Mouse (Mus musculus) midbrain, embryonic 15.5 days (tissue): ENCODE data around the gene Timp2. TPM values are rescaled to one million over a fixed set of nuclear protein-coding genes. Genes with fewer than 3 reads are reported as not detected.
"Not testable (repeated sequence)": the region's sequence is repeated elsewhere in the genome, so short reads cannot be mapped to it uniquely, and the experiment has no call there.

Source experiments
- ATAC-seq: fragments of 200-750 bp; cut with Nextera tagmentation; replicated peaks from 2 replicates; pipeline ENCODE4 v1.8.0; 2017; ENCODE audit warnings: moderate TSS enrichment
- H3K27ac ChIP-seq: fragments of 300-500 bp; sonication (generic); 2 replicates; pipeline ENCODE4 v1.5.1; 2015; ENCODE audit warnings: mild to moderate bottlenecking, inconsistent platforms
- H3K27me3 ChIP-seq: fragments of 300-500 bp; sonication (generic); replicated peaks from 2 replicates; pipeline ENCODE4 v1.6.1; 2015; ENCODE audit warnings: inconsistent platforms
- H3K36me3 ChIP-seq: fragments of 300-500 bp; sonication (generic); replicated peaks from 2 replicates; pipeline ENCODE4 v1.6.1; 2015; ENCODE audit warnings: inconsistent platforms
- H3K4me1 ChIP-seq: fragments of 300-500 bp; sonication (generic); 2 replicates; pipeline ENCODE4 v1.6.1; 2015; ENCODE audit warnings: inconsistent platforms
- H3K4me2 ChIP-seq: fragments of 300-500 bp; sonication (generic); 2 replicates; pipeline ENCODE4 v1.6.1; 2015; ENCODE audit warnings: inconsistent platforms, mild to moderate bottlenecking, moderate library complexity
- H3K4me3 ChIP-seq: fragments of 300-500 bp; sonication (generic); 2 replicates; pipeline ENCODE4 v1.5.1; 2015; ENCODE audit warnings: mild to moderate bottlenecking, inconsistent platforms
- H3K9ac ChIP-seq: fragments of 300-500 bp; sonication (generic); 2 replicates; pipeline ENCODE4 v1.6.1; 2015; ENCODE audit warnings: mild to moderate bottlenecking, inconsistent platforms
- H3K9me3 ChIP-seq: fragments of 300-500 bp; sonication (generic); 2 replicates; pipeline ENCODE4 v1.6.1; 2016; ENCODE audit warnings: inconsistent platforms
- WGBS: fragments of 180-500 bp; shearing (Covaris S2); methylation state at CpG from one replicate; pipeline ENCODE4 v1.1.7; 2015; ENCODE audit warnings: mixed read lengths; 5-methylcytosine and 5-hydroxymethylcytosine counted together
- polyA plus RNA-seq: library from polyadenylated mRNA; unstranded; fragments of >200 nt; fragmentation: Nextera tagmentation; extraction: Ambion mirVana; gene quantifications from 2 replicates; pipeline ENCODE4 v1.2.1, GENCODE M21; 2015

Gene Timp2
- polyA plus RNA-seq, result 83.4 and 83.6 TPM in 2 replicates

- no peaks in the 10 kb centered on the region for H3K9me3 ChIP-seq
- 32% methylated on average over 6 of the region's 6 CpGs for WGBS
- no peaks in the 10 kb centered on the region for H3K36me3 ChIP-seq
- no peak; the same call in 1 of the 2 replicates for ATAC-seq
- no peaks in the 10 kb centered on the region for H3K27me3 ChIP-seq
- H3K9ac ChIP-seq, result peak within 1 kb of the TSS; percentile 76
- H3K4me2 ChIP-seq, result peak within 1 kb of the TSS; percentile 88
- peak within 1 kb of the TSS; percentile 92 for H3K27ac ChIP-seq
- peak within 1 kb of the TSS; percentile 85 for H3K4me3 ChIP-seq
- peaks cover 35% of the 10 kb centered on the region for H3K4me1 ChIP-seq
Measured at GRCm38 (mm10) chr11:118355640-118356039, at the start of gene Timp2. Timp2 (minus strand) TSS chr11:118355740.

- Histone ChIP-seq H3K9ac (no peak overlapping the region), H3K4me1 (no peaks in the 10 kb centered on the region), H3K9me3 (no peaks in the 10 kb centered on the region), H3K27ac (no peak overlapping the region), H3K36me3 (peaks cover 15% of the 10 kb centered on the region), H3K4me2 (no peak overlapping the region), H3K4me3 (no peak overlapping the region), H3K27me3 (no peaks in the 10 kb centered on the region)
- 93% methylated on average over 8 of the region's 8 CpGs for WGBS
- ATAC-seq, result no peak
Measured at GRCm38 (mm10) chr11:118405311-118405710, 49.8 kb upstream of the Timp2 start.

- no peak overlapping the region for H3K27ac ChIP-seq
- H3K4me3 ChIP-seq, result no peak overlapping the region
- H3K9ac ChIP-seq, result no peak overlapping the region
- WGBS, result 68% methylated on average over 6 of the region's 6 CpGs
- H3K27me3 ChIP-seq, result no peaks in the 10 kb centered on the region
- ATAC-seq, result no peak
- peaks cover 15% of the 10 kb centered on the region; the same call in 1 of the 2 replicates for H3K36me3 ChIP-seq
- H3K9me3 ChIP-seq, result no peaks in the 10 kb centered on the region
- no peaks in the 10 kb centered on the region for H3K4me1 ChIP-seq
- H3K4me2 ChIP-seq, result no peak overlapping the region
Measured at GRCm38 (mm10) chr11:118403951-118404899, 48.7 kb upstream of the Timp2 start.

- no peak overlapping the region for H3K4me2 ChIP-seq
- WGBS, result 96% methylated on average over 2 of the region's 2 CpGs
- H3K27ac ChIP-seq, result no peak overlapping the region
- no peaks in the 10 kb centered on the region for H3K27me3 ChIP-seq
- peaks cover 15% of the 10 kb centered on the region; the same call in 1 of the 2 replicates for H3K36me3 ChIP-seq
- H3K9ac ChIP-seq, result no peak overlapping the region
- no peak for ATAC-seq
- no peak overlapping the region for H3K4me3 ChIP-seq
- H3K9me3 ChIP-seq, result no peaks in the 10 kb centered on the region
- H3K4me1 ChIP-seq, result no peaks in the 10 kb centered on the region
Measured at GRCm38 (mm10) chr11:118403183-118403582, 47.6 kb upstream of the Timp2 start.

- H3K36me3 ChIP-seq, result peaks cover 12% of the 10 kb centered on the region; the same call in 1 of the 2 replicates
- ATAC-seq, result no peak
- no peaks in the 10 kb centered on the region for H3K9me3 ChIP-seq
- no peaks in the 10 kb centered on the region for H3K27me3 ChIP-seq
- H3K27ac ChIP-seq, result no peak within 1 kb of the TSS
- 61% methylated on average over 7 of the region's 7 CpGs for WGBS
- no peak within 1 kb of the TSS for H3K9ac ChIP-seq
- no peak within 1 kb of the TSS for H3K4me2 ChIP-seq
- H3K4me3 ChIP-seq, result no peak within 1 kb of the TSS
- no peaks in the 10 kb centered on the region for H3K4me1 ChIP-seq
Measured at GRCm38 (mm10) chr11:118401760-118402280, 46.3 kb upstream of the Timp2 start, which contains the start of gene Lgals3bp. Lgals3bp (minus strand) TSS chr11:118402092.

GRCm38 (mm10) chr11:118401195-118401594 lies 45.7 kb upstream of the Timp2 start:
- H3K9ac ChIP-seq, result no peak overlapping the region
- no peak overlapping the region for H3K4me3 ChIP-seq
- no peaks in the 10 kb centered on the region for H3K4me1 ChIP-seq
- no peaks in the 10 kb centered on the region for H3K9me3 ChIP-seq
- H3K27me3 ChIP-seq, result no peaks in the 10 kb centered on the region
- no peak overlapping the region for H3K4me2 ChIP-seq
- WGBS, result 85% methylated on average over 4 of the region's 4 CpGs
- ATAC-seq, result no peak
- no peak overlapping the region for H3K27ac ChIP-seq
- H3K36me3 ChIP-seq, result 0 out of 2 replicates have a peak, but pooled peaks cover 8% of the 10 kb centered on the region

GRCm38 (mm10) chr11:118400566-118400936 lies 45.0 kb upstream of the Timp2 start:
- Histone ChIP-seq H3K27me3 (no peaks in the 10 kb centered on the region), H3K4me3 (no peak overlapping the region), H3K36me3 (0 out of 2 replicates have a peak, but pooled peaks cover 2% of the 10 kb centered on the region), H3K9me3 (no peaks in the 10 kb centered on the region), H3K4me2 (no peak overlapping the region), H3K9ac (no peak overlapping the region), H3K27ac (no peak overlapping the region), H3K4me1 (no peaks in the 10 kb centered on the region)
- 44% methylated on average over 6 of the region's 6 CpGs for WGBS
- no peak for ATAC-seq

- Histone ChIP-seq H3K36me3 (no peaks in the 10 kb centered on the region), H3K27ac (no peak overlapping the region), H3K4me1 (no peaks in the 10 kb centered on the region), H3K9ac (no peak overlapping the region), H3K4me2 (no peak overlapping the region), H3K4me3 (no peak overlapping the region), H3K27me3 (no peaks in the 10 kb centered on the region), H3K9me3 (no peaks in the 10 kb centered on the region)
- WGBS, result 69% methylated on average over 5 of the region's 5 CpGs
- no peak for ATAC-seq
Measured at GRCm38 (mm10) chr11:118399891-118400565, 44.5 kb upstream of the Timp2 start.

- Histone ChIP-seq H3K4me1 (no peaks in the 10 kb centered on the region), H3K9me3 (no peaks in the 10 kb centered on the region), H3K27ac (no peak overlapping the region), H3K4me3 (no peak overlapping the region), H3K9ac (no peak overlapping the region), H3K36me3 (no peaks in the 10 kb centered on the region), H3K4me2 (no peak overlapping the region), H3K27me3 (no peaks in the 10 kb centered on the region)
- WGBS, result 95% methylated on average over 26 of the region's 26 CpGs
- no peak for ATAC-seq
Measured at GRCm38 (mm10) chr11:118397806-118398530, 42.4 kb upstream of the Timp2 start.

GRCm38 (mm10) chr11:118394538-118394937 lies 39.0 kb upstream of the Timp2 start:
- Histone ChIP-seq H3K27me3 (no peaks in the 10 kb centered on the region), H3K27ac (no peak overlapping the region), H3K4me1 (no peaks in the 10 kb centered on the region), H3K9ac (no peak overlapping the region), H3K4me3 (no peak overlapping the region), H3K4me2 (no peak overlapping the region), H3K36me3 (no peaks in the 10 kb centered on the region), H3K9me3 (no peaks in the 10 kb centered on the region)
- 62% methylated on average over 6 of the region's 6 CpGs for WGBS
- no peak for ATAC-seq

GRCm38 (mm10) chr11:118393991-118394390 lies 38.5 kb upstream of the Timp2 start:
- no peaks in the 10 kb centered on the region for H3K36me3 ChIP-seq
- no peak for ATAC-seq
- H3K27ac ChIP-seq, result no peak overlapping the region
- H3K4me2 ChIP-seq, result no peak overlapping the region
- no peak overlapping the region for H3K9ac ChIP-seq
- H3K9me3 ChIP-seq, result no peaks in the 10 kb centered on the region
- no peaks in the 10 kb centered on the region for H3K27me3 ChIP-seq
- H3K4me1 ChIP-seq, result no peaks in the 10 kb centered on the region
- no peak overlapping the region for H3K4me3 ChIP-seq
- 85% methylated on average over 5 of the region's 5 CpGs for WGBS

- H3K4me2 ChIP-seq, result not testable (repeated sequence)
Measured at GRCm38 (mm10) chr11:118387816-118388215, 32.3 kb upstream of the Timp2 start.

More at GRCm38 (mm10) chr11:118387816-118388215, 32.3 kb upstream of the Timp2 start:
- H3K36me3 ChIP-seq, ATAC-seq, H3K27me3 ChIP-seq, H3K4me1 ChIP-seq, H3K27ac ChIP-seq, H3K9me3 ChIP-seq, H3K9ac ChIP-seq, H3K4me3 ChIP-seq: not testable (repeated sequence)
- 91% methylated on average over 13 of the region's 13 CpGs for WGBS
